Mouse (Mus musculus): ENCODE data around the gene Col5a1. TPM values are rescaled to one million over a fixed set of nuclear protein-coding genes. Genes with fewer than 3 reads are reported as not detected.

The Col5a1 gene
- polyA plus RNA-seq, 2 experiments = 6.2 to 6.8 TPM

- DNase-seq (ENCODE audit: low read depth in 3 of 3, low spot score in 3 of 3) (no peak), ATAC-seq (ENCODE audit: insufficient read depth) (no peak)
- H3K4me3 ChIP-seq (ENCODE audit: insufficient read depth in 1 of 2, low read depth in 2 of 2, low read length in 2 of 2) = no peak overlapping the region
- WGBS (ENCODE audit: insufficient replicate concordance) = 79% methylated on average over 12 of the region's 12 CpGs
- peaks cover 4 to 5% of the 10 kb centered on the region in 2 experiments for H3K4me1 ChIP-seq (replicated peaks; ENCODE audit: control insufficient read depth in 2 of 2, insufficient read depth in 2 of 2, low read length in 1 of 2)
- H3K9ac ChIP-seq (replicated peaks) = no peak overlapping the region
- no peak overlapping the region for H3K27ac ChIP-seq
- H3K27me3 ChIP-seq (ENCODE audit: control insufficient read depth, insufficient read depth, low read length) = no peaks in the 10 kb centered on the region
- H3K4me2 ChIP-seq (ENCODE audit: low read depth) = no peak overlapping the region
- no peaks in the 10 kb centered on the region for H3K36me3 ChIP-seq (replicated peaks; ENCODE audit: control insufficient read depth, insufficient read depth, low read depth)
- TF ChIP-seq CTCF (IDR thresholded peaks at IDR 0.05; ENCODE audit: low read depth) (no peak), EP300 (IDR thresholded peaks at IDR 0.05; ENCODE audit: low read depth) (no peak)
- no peaks in the 10 kb centered on the region for H3K9me3 ChIP-seq (ENCODE audit: control insufficient read depth, low read length)
Observed at GRCm38 (mm10) chr2:28037505-28038390, 151.5 kb downstream of the Col5a1 start.

- Histone ChIP-seq H3K27ac (no peak overlapping the region), H3K36me3 (replicated peaks; ENCODE audit: control insufficient read depth, insufficient read depth, low read depth) (no peaks in the 10 kb centered on the region), H3K4me2 (ENCODE audit: low read depth) (no peak overlapping the region), H3K9me3 (ENCODE audit: control insufficient read depth, low read length) (no peaks in the 10 kb centered on the region), H3K27me3 (ENCODE audit: control insufficient read depth, insufficient read depth, low read length) (no peaks in the 10 kb centered on the region), H3K9ac (replicated peaks) (no peak overlapping the region), H3K4me1 (replicated peaks; ENCODE audit: control insufficient read depth in 2 of 2, insufficient read depth in 2 of 2, low read length in 1 of 2) (no peaks in the 10 kb centered on the region), H3K4me3 (ENCODE audit: insufficient read depth in 1 of 2, low read depth in 2 of 2, low read length in 2 of 2) (no peak overlapping the region)
- TF ChIP-seq EP300 (IDR thresholded peaks at IDR 0.05; ENCODE audit: low read depth) (no peak), CTCF (IDR thresholded peaks at IDR 0.05; ENCODE audit: low read depth) (no peak)
- ATAC-seq (ENCODE audit: insufficient read depth) (no peak), DNase-seq (ENCODE audit: low read depth in 3 of 3, low spot score in 3 of 3) (no peak)
- WGBS (ENCODE audit: insufficient replicate concordance) = 80% methylated on average over 14 of the region's 14 CpGs
Observed at GRCm38 (mm10) chr2:28038391-28039096, 152.3 kb downstream of the Col5a1 start.

GRCm38 (mm10) chr2:28039647-28040325 is 153.6 kb downstream of the Col5a1 start:
- H3K4me1 ChIP-seq (replicated peaks; ENCODE audit: control insufficient read depth in 2 of 2, insufficient read depth in 2 of 2, low read length in 1 of 2) = peaks cover 3 to 5% of the 10 kb centered on the region in 2 experiments
- H3K27ac ChIP-seq = no peak overlapping the region
- H3K4me3 ChIP-seq (ENCODE audit: insufficient read depth in 1 of 2, low read depth in 2 of 2, low read length in 2 of 2) = no peak overlapping the region
- H3K27me3 ChIP-seq (ENCODE audit: control insufficient read depth, insufficient read depth, low read length) = no peaks in the 10 kb centered on the region
- no peaks in the 10 kb centered on the region for H3K36me3 ChIP-seq (replicated peaks; ENCODE audit: control insufficient read depth, insufficient read depth, low read depth)
- 84% methylated on average over 10 of the region's 10 CpGs for WGBS (ENCODE audit: insufficient replicate concordance)
- H3K9ac ChIP-seq (replicated peaks) = no peak overlapping the region
- H3K9me3 ChIP-seq (ENCODE audit: control insufficient read depth, low read length) = no peaks in the 10 kb centered on the region
- ATAC-seq (ENCODE audit: insufficient read depth) = no peak
- no peak for DNase-seq (ENCODE audit: low read depth in 3 of 3, low spot score in 3 of 3)
- no peak overlapping the region for H3K4me2 ChIP-seq (ENCODE audit: low read depth)
- TF ChIP-seq EP300 (IDR thresholded peaks at IDR 0.05; ENCODE audit: low read depth) (no peak), CTCF (IDR thresholded peaks at IDR 0.05; ENCODE audit: low read depth) (no peak)

GRCm38 (mm10) chr2:28040466-28040865 is 154.2 kb downstream of the Col5a1 start:
- Histone ChIP-seq H3K4me1 (replicated peaks; ENCODE audit: control insufficient read depth in 2 of 2, insufficient read depth in 2 of 2, low read length in 1 of 2) (peaks cover 10 to 12% of the 10 kb centered on the region in 2 experiments), H3K27ac (no peak overlapping the region), H3K4me3 (ENCODE audit: insufficient read depth in 1 of 2, low read depth in 2 of 2, low read length in 2 of 2) (no peak overlapping the region), H3K36me3 (replicated peaks; ENCODE audit: control insufficient read depth, insufficient read depth, low read depth) (no peaks in the 10 kb centered on the region), H3K4me2 (ENCODE audit: low read depth) (no peak overlapping the region), H3K9ac (replicated peaks) (no peak overlapping the region), H3K27me3 (ENCODE audit: control insufficient read depth, insufficient read depth, low read length) (no peaks in the 10 kb centered on the region), H3K9me3 (ENCODE audit: control insufficient read depth, low read length) (no peaks in the 10 kb centered on the region)
- WGBS (ENCODE audit: insufficient replicate concordance) = 92% methylated on average over 1 of the region's 1 CpGs
- ATAC-seq (ENCODE audit: insufficient read depth) (no peak), DNase-seq (ENCODE audit: low read depth in 3 of 3, low spot score in 3 of 3) (no peak)
- TF ChIP-seq CTCF (IDR thresholded peaks at IDR 0.05; ENCODE audit: low read depth) = no peak
- no peak for TF ChIP-seq EP300 (IDR thresholded peaks at IDR 0.05; ENCODE audit: low read depth)
